Mouse (Mus musculus): ENCODE data around the gene Gimd1. TPM values are rescaled to one million over a fixed set of nuclear protein-coding genes. Genes with fewer than 3 reads are reported as not detected.
A peak's percentile ranks its signal among the peaks of the same experiment; 100 is the strongest.

Gene Gimd1
- polyA plus RNA-seq, 1 experiment from 2014 or later, result not detected

DNA sequence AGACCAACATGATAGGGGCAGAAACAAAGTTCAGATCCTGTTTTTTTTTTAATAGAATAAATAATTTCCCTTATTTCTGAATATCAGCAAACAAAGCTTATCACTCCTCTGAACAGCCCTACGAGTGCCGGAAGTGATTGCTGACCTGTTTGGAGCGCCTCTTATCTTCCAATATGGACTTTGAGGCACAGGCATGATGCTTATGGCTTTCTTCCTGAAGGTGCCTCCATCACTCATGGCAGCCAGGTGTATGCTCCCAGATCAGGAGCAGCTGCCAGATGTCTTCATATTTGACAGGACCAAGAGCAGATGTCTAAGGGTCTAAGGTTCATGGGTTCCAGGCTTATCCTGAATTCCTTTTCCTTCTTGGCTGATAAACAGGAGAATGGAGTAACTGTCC is 7.5 kb downstream of the Gimd1 start:
- Histone ChIP-seq H3K4me1 (replicated peaks; ENCODE audit: control insufficient read depth, insufficient read depth, low read length) (no peaks in the 10 kb centered on the region), H3K27ac (no peak overlapping the region), H3K36me3 (replicated peaks; ENCODE audit: control insufficient read depth, insufficient read depth) (no peaks in the 10 kb centered on the region), H3K27me3 (ENCODE audit: control insufficient read depth, insufficient read depth, low read length) (no peaks in the 10 kb centered on the region), H3K4me2 (replicated peaks) (no peak overlapping the region), H3K9me3 (ENCODE audit: control insufficient read depth, low read length) (no peaks in the 10 kb centered on the region), H3K9ac (no peak overlapping the region), H3K4me3 (replicated peaks; ENCODE audit: low read length) (no peak overlapping the region)
- ATAC-seq (ENCODE audit: low FRiP score), result no peak
- no peak for DNase-seq (ENCODE audit: low spot score)
- WGBS, result 97% methylated on average over 3 of the region's 3 CpGs

DNA sequence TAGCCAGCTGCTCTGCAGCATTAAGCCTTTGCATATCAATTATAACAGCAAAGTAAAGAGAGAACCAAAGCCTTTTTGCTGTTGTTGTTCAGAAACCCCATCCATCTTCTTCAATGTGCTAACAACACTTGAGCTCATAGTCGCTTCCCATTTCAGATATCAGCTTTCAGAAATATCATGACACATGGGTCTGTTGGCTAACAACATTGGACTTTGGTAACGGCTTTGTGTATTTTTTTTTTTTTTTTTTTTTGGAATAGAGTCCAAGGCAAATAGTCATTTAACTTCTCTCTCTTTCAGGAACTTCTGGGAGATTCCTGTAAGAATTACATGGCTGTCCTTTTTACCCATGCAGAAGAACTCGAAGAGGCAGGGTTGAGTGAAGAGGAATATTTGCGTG is 14.5 kb downstream of the Gimd1 start:
- H3K27ac ChIP-seq, result no peak overlapping the region
- WGBS, result 80% methylated on average over 4 of the region's 4 CpGs
- H3K27me3 ChIP-seq (ENCODE audit: control insufficient read depth, insufficient read depth, low read length), result no peaks in the 10 kb centered on the region
- H3K9ac ChIP-seq, result no peak overlapping the region
- no peaks in the 10 kb centered on the region for H3K36me3 ChIP-seq (replicated peaks; ENCODE audit: control insufficient read depth, insufficient read depth)
- no peak for DNase-seq (ENCODE audit: low spot score)
- H3K4me1 ChIP-seq (replicated peaks; ENCODE audit: control insufficient read depth, insufficient read depth, low read length), result no peaks in the 10 kb centered on the region
- no peak for ATAC-seq (ENCODE audit: low FRiP score)
- no peaks in the 10 kb centered on the region for H3K9me3 ChIP-seq (ENCODE audit: control insufficient read depth, low read length)
- no peak overlapping the region for H3K4me3 ChIP-seq (replicated peaks; ENCODE audit: low read length)
- H3K4me2 ChIP-seq (replicated peaks), result no peak overlapping the region

DNA sequence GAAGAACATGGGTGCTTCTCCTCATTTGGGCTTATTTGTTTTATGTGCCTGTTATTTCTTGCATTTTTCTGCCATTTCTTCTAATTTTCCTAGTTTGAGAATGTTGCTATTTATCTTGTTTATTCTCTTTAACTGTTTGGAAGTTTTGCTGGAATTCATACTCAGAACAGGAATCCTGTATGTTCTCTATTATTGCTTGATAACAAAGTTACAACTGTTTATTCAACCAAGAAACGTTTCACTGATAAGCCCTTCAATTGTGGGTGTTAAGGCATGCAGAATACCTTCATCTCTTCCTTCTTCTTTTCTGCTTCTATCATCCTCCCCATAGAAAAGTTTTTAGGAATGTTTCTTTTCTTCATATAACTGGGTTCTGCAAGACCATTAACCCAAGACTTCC is 17.2 kb downstream of the Gimd1 start:
- Histone ChIP-seq H3K4me3 (replicated peaks; ENCODE audit: low read length) (no peak overlapping the region), H3K4me2 (replicated peaks) (no peak overlapping the region), H3K9ac (no peak overlapping the region), H3K27me3 (ENCODE audit: control insufficient read depth, insufficient read depth, low read length) (no peaks in the 10 kb centered on the region), H3K4me1 (replicated peaks; ENCODE audit: control insufficient read depth, insufficient read depth, low read length) (no peaks in the 10 kb centered on the region), H3K36me3 (replicated peaks; ENCODE audit: control insufficient read depth, insufficient read depth) (no peaks in the 10 kb centered on the region), H3K27ac (no peak overlapping the region), H3K9me3 (ENCODE audit: control insufficient read depth, low read length) (no peaks in the 10 kb centered on the region)
- no peak for ATAC-seq (ENCODE audit: low FRiP score)
- WGBS, result 62% methylated on average over 1 of the region's 1 CpGs
- no peak for DNase-seq (ENCODE audit: low spot score)

DNA sequence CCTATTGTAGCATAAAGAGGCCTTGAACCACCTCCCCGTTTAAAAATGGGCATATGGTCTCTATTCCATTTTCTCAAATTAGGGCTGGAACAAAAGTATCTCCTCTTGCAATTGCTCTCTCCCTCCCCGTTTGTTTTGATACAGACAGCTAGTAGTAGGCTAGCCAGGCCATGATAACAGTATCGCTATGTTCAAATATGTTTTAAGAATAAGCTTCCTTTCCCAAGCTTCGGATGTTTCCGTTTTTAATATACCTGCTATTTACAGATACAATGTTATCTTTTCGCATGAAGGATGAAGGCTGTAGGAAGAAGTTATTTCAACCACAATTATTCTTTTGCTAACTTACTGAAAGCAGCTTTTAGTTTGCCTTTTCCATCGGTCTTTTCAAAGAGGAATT is 19.7 kb downstream of the Gimd1 start:
- Histone ChIP-seq H3K27me3 (ENCODE audit: control insufficient read depth, insufficient read depth, low read length) (no peaks in the 10 kb centered on the region), H3K27ac (no peak overlapping the region), H3K9me3 (ENCODE audit: control insufficient read depth, low read length) (no peaks in the 10 kb centered on the region), H3K36me3 (replicated peaks; ENCODE audit: control insufficient read depth, insufficient read depth) (no peaks in the 10 kb centered on the region), H3K4me3 (replicated peaks; ENCODE audit: low read length) (no peak overlapping the region), H3K4me1 (replicated peaks; ENCODE audit: control insufficient read depth, insufficient read depth, low read length) (no peaks in the 10 kb centered on the region), H3K4me2 (replicated peaks) (no peak overlapping the region), H3K9ac (no peak overlapping the region)
- DNase-seq (ENCODE audit: low spot score) (no peak), ATAC-seq (ENCODE audit: low FRiP score) (no peak)
- WGBS, result 88% methylated on average over 7 of the region's 7 CpGs

DNA sequence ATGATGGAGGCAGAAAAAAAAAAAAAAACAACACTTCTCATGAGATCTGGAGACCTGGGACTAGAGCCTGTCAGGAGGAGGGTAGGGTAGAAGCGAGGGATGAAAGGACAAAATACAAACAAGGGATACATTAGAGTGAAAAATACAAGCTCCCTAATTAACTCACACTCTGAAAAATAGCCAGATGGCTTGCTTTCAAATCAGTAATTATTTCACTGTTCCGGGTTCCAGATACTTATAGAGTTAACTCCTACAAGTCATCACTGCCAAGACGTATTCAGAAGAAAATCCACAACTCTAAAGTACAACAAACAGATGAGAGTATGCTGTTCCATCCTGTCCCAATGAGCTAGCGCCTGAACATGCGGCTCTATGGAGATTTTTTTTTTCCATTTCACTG is 20.6 kb downstream of the Gimd1 start:
- no peaks in the 10 kb centered on the region for H3K4me1 ChIP-seq (replicated peaks; ENCODE audit: control insufficient read depth, insufficient read depth, low read length)
- H3K27me3 ChIP-seq (ENCODE audit: control insufficient read depth, insufficient read depth, low read length), result no peaks in the 10 kb centered on the region
- H3K9me3 ChIP-seq (ENCODE audit: control insufficient read depth, low read length), result no peaks in the 10 kb centered on the region
- no peak overlapping the region for H3K9ac ChIP-seq
- no peaks in the 10 kb centered on the region for H3K36me3 ChIP-seq (replicated peaks; ENCODE audit: control insufficient read depth, insufficient read depth)
- WGBS, result 86% methylated on average over 5 of the region's 5 CpGs
- no peak overlapping the region for H3K4me3 ChIP-seq (replicated peaks; ENCODE audit: low read length)
- DNase-seq (ENCODE audit: low spot score), result no peak
- no peak overlapping the region for H3K27ac ChIP-seq
- no peak overlapping the region for H3K4me2 ChIP-seq (replicated peaks)
- no peak for ATAC-seq (ENCODE audit: low FRiP score)

DNA sequence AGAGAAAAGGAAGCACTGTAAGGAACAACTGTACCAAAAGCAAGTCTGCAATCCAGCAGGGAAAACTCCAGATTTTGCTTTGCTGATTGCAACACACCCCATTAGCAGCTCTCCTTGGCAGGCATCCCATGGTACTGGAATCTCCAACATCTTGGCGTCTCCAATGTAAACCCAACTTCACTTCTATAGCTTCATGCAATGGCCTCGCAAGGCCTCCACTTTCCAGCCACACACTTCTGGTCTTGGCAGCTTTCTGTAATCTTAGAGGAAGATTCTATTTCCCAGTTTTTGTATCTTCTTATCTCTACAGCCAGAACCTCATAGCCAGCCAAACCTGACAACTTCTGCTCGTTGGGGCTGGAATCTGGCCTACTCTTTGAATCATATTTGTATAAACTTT is 22.2 kb downstream of the Gimd1 start:
- ATAC-seq (ENCODE audit: low FRiP score) (no peak), DNase-seq (ENCODE audit: low spot score) (no peak)
- no peaks in the 10 kb centered on the region for H3K4me1 ChIP-seq (replicated peaks; ENCODE audit: control insufficient read depth, insufficient read depth, low read length)
- H3K27ac ChIP-seq, result no peak overlapping the region
- H3K4me2 ChIP-seq (replicated peaks), result no peak overlapping the region
- no peaks in the 10 kb centered on the region for H3K36me3 ChIP-seq (replicated peaks; ENCODE audit: control insufficient read depth, insufficient read depth)
- H3K4me3 ChIP-seq (replicated peaks; ENCODE audit: low read length), result no peak overlapping the region
- WGBS, result 92% methylated on average over 3 of the region's 3 CpGs
- no peak overlapping the region for H3K9ac ChIP-seq
- no peaks in the 10 kb centered on the region for H3K9me3 ChIP-seq (ENCODE audit: control insufficient read depth, low read length)
- H3K27me3 ChIP-seq (ENCODE audit: control insufficient read depth, insufficient read depth, low read length), result no peaks in the 10 kb centered on the region

DNA sequence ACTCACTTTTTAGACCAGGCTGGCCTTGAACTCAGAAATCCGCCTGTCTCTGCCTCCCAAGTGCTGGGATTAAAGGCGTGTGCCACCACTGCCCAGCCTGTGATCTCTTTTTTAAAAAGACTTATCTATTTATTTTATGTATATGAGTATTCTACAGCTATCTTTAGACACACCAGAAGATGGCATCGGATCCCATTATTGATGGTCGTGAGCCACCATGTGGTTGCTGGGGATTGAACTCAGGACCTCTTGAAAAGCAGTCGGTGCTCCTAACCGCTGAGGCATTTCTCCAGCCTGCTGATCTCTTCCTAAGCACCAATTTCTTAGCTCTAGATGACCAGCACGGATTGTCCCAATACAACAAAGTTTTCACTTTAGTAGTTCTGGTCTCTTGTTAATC is 24.3 kb downstream of the Gimd1 start:
- Histone ChIP-seq H3K4me1 (replicated peaks; ENCODE audit: control insufficient read depth, insufficient read depth, low read length) (no peaks in the 10 kb centered on the region), H3K27me3 (ENCODE audit: control insufficient read depth, insufficient read depth, low read length) (no peaks in the 10 kb centered on the region), H3K9ac (no peak overlapping the region), H3K9me3 (ENCODE audit: control insufficient read depth, low read length) (no peaks in the 10 kb centered on the region), H3K4me3 (replicated peaks; ENCODE audit: low read length) (no peak overlapping the region), H3K36me3 (replicated peaks; ENCODE audit: control insufficient read depth, insufficient read depth) (peaks cover 7% of the 10 kb centered on the region), H3K4me2 (replicated peaks) (no peak overlapping the region), H3K27ac (no peak overlapping the region)
- 89% methylated on average over 7 of the region's 7 CpGs for WGBS
- no peak for DNase-seq (ENCODE audit: low spot score)
- no peak for ATAC-seq (ENCODE audit: low FRiP score)

DNA sequence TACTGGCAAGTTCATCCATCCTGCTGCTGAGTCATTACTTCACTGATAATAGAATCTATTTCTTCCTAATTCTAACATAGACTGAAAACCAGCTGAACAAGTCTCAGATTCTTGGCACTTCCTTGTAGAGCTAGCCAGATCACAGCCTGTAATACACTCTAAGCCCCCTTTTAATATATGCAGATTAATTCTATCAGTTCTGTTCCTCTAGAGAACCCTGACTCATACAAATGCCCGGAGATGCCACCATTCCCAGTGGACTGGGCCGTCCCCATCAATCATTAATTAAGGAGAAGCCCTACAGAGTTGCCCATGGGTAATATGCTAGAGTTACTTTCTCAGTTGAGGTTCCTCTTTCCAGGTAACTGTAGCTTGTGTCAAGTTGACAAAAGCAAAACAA is 26.3 kb downstream of the Gimd1 start:
- Histone ChIP-seq H3K4me2 (replicated peaks) (no peak overlapping the region), H3K36me3 (replicated peaks; ENCODE audit: control insufficient read depth, insufficient read depth) (peaks cover 27% of the 10 kb centered on the region), H3K4me1 (replicated peaks; ENCODE audit: control insufficient read depth, insufficient read depth, low read length) (no peaks in the 10 kb centered on the region), H3K4me3 (replicated peaks; ENCODE audit: low read length) (no peak overlapping the region), H3K27ac (no peak overlapping the region), H3K9me3 (ENCODE audit: control insufficient read depth, low read length) (no peaks in the 10 kb centered on the region), H3K9ac (no peak overlapping the region), H3K27me3 (ENCODE audit: control insufficient read depth, insufficient read depth, low read length) (no peaks in the 10 kb centered on the region)
- ATAC-seq (ENCODE audit: low FRiP score) (no peak), DNase-seq (ENCODE audit: low spot score) (no peak)
- WGBS, result 45% methylated on average over 2 of the region's 2 CpGs

DNA sequence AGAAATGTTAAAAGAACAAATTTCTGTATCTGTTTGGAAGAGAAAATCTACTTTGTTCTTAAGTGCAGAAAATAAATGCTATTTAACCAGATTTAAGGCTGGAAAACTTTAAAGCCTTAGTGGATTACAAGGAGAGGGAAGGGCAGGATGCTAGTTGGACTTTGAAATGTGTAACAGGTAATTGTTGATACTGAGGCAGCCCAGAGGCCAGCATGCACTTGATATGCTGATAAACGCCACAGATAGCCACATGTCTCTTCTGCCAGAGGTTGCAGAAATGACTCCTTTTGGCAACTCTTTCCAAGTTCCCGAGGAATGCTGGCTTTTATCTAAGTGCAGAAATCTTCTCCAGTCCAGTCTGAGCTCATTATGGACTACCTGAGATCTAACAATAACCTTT is 47.9 kb downstream of the Gimd1 start:
- no peaks in the 10 kb centered on the region for H3K27me3 ChIP-seq (ENCODE audit: control insufficient read depth, insufficient read depth, low read length)
- no peak overlapping the region for H3K4me3 ChIP-seq (replicated peaks; ENCODE audit: low read length)
- H3K36me3 ChIP-seq (replicated peaks; ENCODE audit: control insufficient read depth, insufficient read depth), result peaks cover 31% of the 10 kb centered on the region
- H3K9ac ChIP-seq, result no peak overlapping the region
- DNase-seq (ENCODE audit: low spot score), result no peak
- no peak for ATAC-seq (ENCODE audit: low FRiP score)
- H3K4me1 ChIP-seq (replicated peaks; ENCODE audit: control insufficient read depth, insufficient read depth, low read length), result peaks cover 1% of the 10 kb centered on the region
- no peak overlapping the region for H3K4me2 ChIP-seq (replicated peaks)
- no peaks in the 10 kb centered on the region for H3K9me3 ChIP-seq (ENCODE audit: control insufficient read depth, low read length)
- 92% methylated on average over 2 of the region's 2 CpGs for WGBS
- no peak overlapping the region for H3K27ac ChIP-seq

DNA sequence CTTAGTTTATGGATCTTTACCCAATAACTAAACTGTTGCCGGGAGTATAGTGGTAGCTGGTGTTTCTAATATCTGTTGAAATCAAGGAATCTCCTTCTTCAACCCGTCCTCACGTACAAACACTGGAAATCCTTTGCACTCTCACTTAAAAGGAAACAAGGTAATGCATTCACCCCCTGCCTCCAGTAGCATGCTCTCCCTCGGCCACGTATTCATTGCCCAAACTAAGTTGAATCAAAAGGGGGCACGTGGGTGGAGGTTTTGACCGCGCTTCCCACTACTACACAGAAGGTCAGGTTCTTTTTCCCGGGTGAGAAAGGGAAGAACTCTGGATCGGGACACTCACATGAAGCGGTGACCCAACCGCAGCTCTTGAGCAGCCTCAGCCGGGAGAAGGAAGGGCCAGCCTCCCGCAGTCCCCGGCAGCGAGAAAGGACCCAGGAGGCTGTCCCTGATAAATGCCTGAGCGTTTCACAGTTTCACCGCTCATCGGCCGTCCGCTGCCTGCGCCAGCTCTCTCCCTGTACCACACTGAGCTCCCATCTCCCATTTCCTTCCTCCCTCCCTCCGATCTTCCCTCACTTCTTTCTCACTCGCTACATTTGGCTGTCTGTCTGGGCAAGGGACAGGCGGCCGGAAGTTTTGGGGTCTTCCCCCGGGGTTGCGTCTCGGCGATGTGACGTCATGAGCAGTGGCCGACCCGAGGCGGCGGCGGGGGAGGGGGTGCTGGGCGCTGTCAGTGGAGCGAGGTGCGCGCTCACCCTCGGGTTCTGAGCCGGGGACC is 54.0 kb downstream of the Gimd1 start, which contains the start of gene Tbck:
Gene Tbck (plus strand): TSS at position 698 of the 784 bp plus-strand sequence.
- Histone ChIP-seq H3K4me1 (replicated peaks; ENCODE audit: control insufficient read depth, insufficient read depth, low read length) (peaks cover 19% of the 10 kb centered on the region), H3K4me3 (replicated peaks; ENCODE audit: low read length) (peak within 1 kb of the TSS; percentile 76), H3K4me2 (replicated peaks) (peak within 1 kb of the TSS; percentile 88), H3K9me3 (ENCODE audit: control insufficient read depth, low read length) (no peaks in the 10 kb centered on the region), H3K9ac (peak within 1 kb of the TSS; percentile 79), H3K27ac (peak within 1 kb of the TSS; percentile 86), H3K36me3 (replicated peaks; ENCODE audit: control insufficient read depth, insufficient read depth) (peaks cover 13% of the 10 kb centered on the region), H3K27me3 (ENCODE audit: control insufficient read depth, insufficient read depth, low read length) (no peaks in the 10 kb centered on the region)
- DNase-seq (ENCODE audit: low spot score) (peak; percentile 91), ATAC-seq (ENCODE audit: low FRiP score) (peak; percentile 99)
- under 1% methylated on average over 42 of the region's 42 CpGs for WGBS
